Mouse (Mus musculus): ENCODE measurements around the gene Ptger1. TPM values are rescaled to one million over a fixed set of nuclear protein-coding genes. Genes with fewer than 3 reads are reported as not detected.

Gene Ptger1
- polyA plus RNA-seq (2015; fragmentation: Nextera tagmentation; extraction: Ambion mirVana), result 5.6 and 5.9 TPM in 2 replicates

DNA sequence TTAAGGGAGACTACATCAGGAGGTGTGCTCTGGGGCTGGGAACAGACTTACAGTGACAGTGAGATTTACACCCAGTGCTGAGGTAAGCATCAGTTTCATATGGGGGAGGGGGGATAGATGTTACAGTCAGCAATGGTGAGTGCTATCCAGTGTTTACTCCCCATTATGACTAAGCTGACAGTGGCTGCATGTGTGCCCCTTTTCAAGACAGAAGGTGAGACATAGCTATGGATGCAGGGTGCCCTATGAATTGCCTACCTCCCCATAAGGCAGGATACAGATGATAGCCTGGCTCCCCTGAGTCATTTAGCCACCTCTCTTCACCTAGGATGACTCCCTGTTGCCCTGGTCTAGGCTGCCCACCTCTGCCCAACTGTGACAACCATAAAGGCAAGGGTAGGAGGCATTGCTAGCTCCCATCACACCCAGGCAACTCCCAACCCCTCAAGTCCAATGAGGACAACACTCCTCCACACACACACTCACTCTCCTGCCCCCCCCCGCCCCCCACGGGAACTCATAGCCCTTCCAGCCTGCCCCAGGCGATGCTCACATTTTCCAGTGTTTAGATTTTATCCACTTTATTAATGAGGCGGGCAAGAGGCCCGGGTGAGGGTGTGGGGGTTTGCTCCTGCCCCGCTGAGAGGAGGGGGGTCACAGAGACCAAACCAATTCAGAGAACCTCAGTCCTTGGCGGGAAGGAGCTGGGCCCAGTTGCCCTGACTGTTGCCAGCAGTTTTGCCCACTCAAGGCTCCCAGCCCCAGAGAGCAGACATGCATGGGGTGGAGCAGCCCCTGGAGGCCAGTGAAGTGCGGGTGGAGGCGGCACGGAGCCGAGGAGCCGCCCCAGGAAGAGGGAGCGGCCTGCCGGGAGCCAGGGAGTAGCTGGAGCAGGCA lies at the start of gene Ptger1:
Gene Ptger1, plus strand, starts transcription at position 710 of the 897 bp plus-strand sequence.
- H3K9ac ChIP-seq (ENCODE audit: low read length), result peak within 1 kb of the TSS; percentile 51
- ATAC-seq (ENCODE audit: low FRiP score, low TSS enrichment) (peak; percentile 55), DNase-seq (ENCODE audit: low spot score) (peak; percentile 77)
- peak within 1 kb of the TSS; percentile 17; the same call in 1 of the 2 replicates for H3K4me3 ChIP-seq (ENCODE audit: low read depth, low read length)
- peaks cover 14% of the 10 kb centered on the region for H3K36me3 ChIP-seq (ENCODE audit: control insufficient read depth, insufficient read depth, low read length)
- peak within 1 kb of the TSS; percentile 76 for H3K27ac ChIP-seq (replicated peaks)
- H3K9me3 ChIP-seq (ENCODE audit: control insufficient read depth, low read length), result no peaks in the 10 kb centered on the region
- peak within 1 kb of the TSS; percentile 66 for H3K4me2 ChIP-seq (replicated peaks; ENCODE audit: low read depth)
- TF ChIP-seq EP300 (optimal IDR thresholded peaks at IDR 0.05) (no peak), CTCF (IDR thresholded peaks at IDR 0.05; ENCODE audit: low read depth) (peak; percentile 47)
- 12% methylated on average over 14 of the region's 14 CpGs for WGBS
- H3K4me1 ChIP-seq (replicated peaks; ENCODE audit: control insufficient read depth, insufficient read depth), result peaks cover 31% of the 10 kb centered on the region
- H3K27me3 ChIP-seq (ENCODE audit: control insufficient read depth, insufficient read depth, low read length), result no peaks in the 10 kb centered on the region

DNA sequence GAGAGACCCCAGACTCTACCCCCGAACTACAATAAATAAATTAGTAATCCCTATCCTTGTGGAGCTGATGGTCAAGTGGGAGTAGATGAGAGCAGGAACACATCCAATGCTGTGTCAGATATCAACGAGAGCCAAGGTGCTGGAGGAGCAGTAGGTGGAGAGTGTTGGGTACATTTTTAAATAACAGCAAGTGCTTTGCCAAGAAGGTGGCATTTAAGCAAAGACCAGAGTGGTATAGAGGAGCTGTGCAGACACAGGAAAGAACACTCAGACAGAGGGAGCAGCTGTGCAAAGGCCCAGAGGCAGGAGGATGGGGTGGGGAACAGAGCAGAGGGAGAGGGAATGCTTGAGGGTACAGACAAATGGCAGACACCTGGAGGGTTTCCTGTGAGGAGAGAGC lies 49.4 kb upstream of the Ptger1 start:
- no peak for TF ChIP-seq EP300 (optimal IDR thresholded peaks at IDR 0.05)
- TF ChIP-seq CTCF (IDR thresholded peaks at IDR 0.05; ENCODE audit: low read depth), result no peak
- Histone ChIP-seq H3K27ac (replicated peaks) (no peak overlapping the region), H3K27me3 (ENCODE audit: control insufficient read depth, insufficient read depth, low read length) (no peaks in the 10 kb centered on the region), H3K36me3 (ENCODE audit: control insufficient read depth, insufficient read depth, low read length) (peaks cover 10% of the 10 kb centered on the region), H3K4me1 (replicated peaks; ENCODE audit: control insufficient read depth, insufficient read depth) (no peaks in the 10 kb centered on the region), H3K4me3 (ENCODE audit: low read depth, low read length) (no peak overlapping the region), H3K4me2 (replicated peaks; ENCODE audit: low read depth) (no peak overlapping the region), H3K9ac (ENCODE audit: low read length) (no peak overlapping the region), H3K9me3 (ENCODE audit: control insufficient read depth, low read length) (0 out of 2 replicates have a peak, but pooled peaks cover 5% of the 10 kb centered on the region)
- ATAC-seq (ENCODE audit: low FRiP score, low TSS enrichment) (no peak), DNase-seq (ENCODE audit: low spot score) (no peak)
- WGBS, result 71% methylated on average over 2 of the region's 2 CpGs

DNA sequence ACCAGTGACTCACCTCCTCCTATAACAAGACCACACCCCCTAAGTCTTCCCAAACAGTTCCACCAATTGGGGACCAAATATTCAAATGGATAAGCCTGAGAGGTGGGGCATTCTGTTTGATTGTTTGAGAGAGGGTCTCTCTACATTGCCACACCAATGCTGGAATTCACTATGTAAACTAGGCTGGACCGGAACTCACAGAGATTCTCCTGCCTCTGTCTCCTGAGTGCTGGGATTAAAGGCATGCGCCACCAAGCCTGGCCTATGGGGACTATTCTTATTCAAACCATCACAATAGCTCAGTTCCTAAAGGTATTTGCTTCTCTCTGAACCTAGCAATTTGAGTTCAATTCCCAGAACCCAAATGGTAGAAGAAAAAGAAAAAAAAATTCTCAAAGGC lies 47.9 kb upstream of the Ptger1 start:
- Histone ChIP-seq H3K4me3 (ENCODE audit: low read depth, low read length) (no peak overlapping the region), H3K4me2 (replicated peaks; ENCODE audit: low read depth) (no peak overlapping the region), H3K4me1 (replicated peaks; ENCODE audit: control insufficient read depth, insufficient read depth) (no peaks in the 10 kb centered on the region), H3K9me3 (ENCODE audit: control insufficient read depth, low read length) (0 out of 2 replicates have a peak, but pooled peaks cover 5% of the 10 kb centered on the region), H3K27ac (replicated peaks) (no peak overlapping the region), H3K27me3 (ENCODE audit: control insufficient read depth, insufficient read depth, low read length) (no peaks in the 10 kb centered on the region), H3K36me3 (ENCODE audit: control insufficient read depth, insufficient read depth, low read length) (peaks cover 2% of the 10 kb centered on the region; the same call in 1 of the 2 replicates), H3K9ac (ENCODE audit: low read length) (no peak overlapping the region)
- WGBS, result 93% methylated on average over 2 of the region's 2 CpGs
- TF ChIP-seq CTCF (IDR thresholded peaks at IDR 0.05; ENCODE audit: low read depth) (no peak), EP300 (optimal IDR thresholded peaks at IDR 0.05) (no peak)
- DNase-seq (ENCODE audit: low spot score) (no peak), ATAC-seq (ENCODE audit: low FRiP score, low TSS enrichment) (no peak)

DNA sequence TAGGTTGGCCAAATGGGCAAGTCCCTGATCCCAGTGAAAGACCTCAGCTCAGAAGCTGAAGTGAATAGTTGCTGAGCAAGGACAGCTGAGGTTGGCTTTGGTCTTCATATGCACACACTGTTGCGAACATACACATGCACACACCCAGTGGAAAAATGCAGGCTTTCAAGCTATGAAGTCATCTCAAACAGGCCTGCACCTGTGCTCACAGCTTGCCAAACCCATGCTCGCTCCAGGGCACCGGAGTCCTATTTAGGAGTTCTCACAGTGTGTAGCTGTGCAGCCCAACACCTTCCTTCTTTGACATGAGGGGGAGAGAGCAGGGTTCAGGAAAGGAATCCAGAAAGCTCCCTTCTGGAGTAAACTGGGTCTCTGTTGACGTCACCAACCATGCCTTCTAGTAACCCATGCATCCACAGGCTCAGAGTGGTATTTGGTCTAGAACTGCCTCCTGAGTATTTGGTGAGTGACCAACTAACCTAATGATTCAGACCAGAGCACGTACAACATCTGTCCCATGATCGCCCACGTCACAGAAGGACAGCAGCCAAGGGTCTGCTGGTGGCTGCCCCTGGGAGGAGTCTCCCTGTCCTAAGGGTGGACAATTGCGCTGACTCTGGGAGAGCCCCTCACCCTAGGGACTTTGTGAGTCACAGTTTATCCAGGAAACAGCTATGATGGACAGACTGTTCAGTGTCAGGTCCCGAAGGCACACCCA lies 46.8 kb upstream of the Ptger1 start:
- H3K9me3 ChIP-seq (ENCODE audit: control insufficient read depth, low read length), result 0 out of 2 replicates have a peak, but pooled peaks cover 5% of the 10 kb centered on the region
- H3K27ac ChIP-seq (replicated peaks), result peak overlapping the region; percentile 73
- no peaks in the 10 kb centered on the region for H3K36me3 ChIP-seq (ENCODE audit: control insufficient read depth, insufficient read depth, low read length)
- ATAC-seq (ENCODE audit: low FRiP score, low TSS enrichment) (peak; percentile 86), DNase-seq (ENCODE audit: low spot score) (peak; percentile 57)
- WGBS, result 64% methylated on average over 9 of the region's 9 CpGs
- no peaks in the 10 kb centered on the region for H3K27me3 ChIP-seq (ENCODE audit: control insufficient read depth, insufficient read depth, low read length)
- H3K9ac ChIP-seq (ENCODE audit: low read length), result no peak overlapping the region
- TF ChIP-seq EP300 (optimal IDR thresholded peaks at IDR 0.05) (peak; percentile 82), CTCF (IDR thresholded peaks at IDR 0.05; ENCODE audit: low read depth) (no peak)
- H3K4me1 ChIP-seq (replicated peaks; ENCODE audit: control insufficient read depth, insufficient read depth), result no peaks in the 10 kb centered on the region
- no peak overlapping the region for H3K4me3 ChIP-seq (ENCODE audit: low read depth, low read length)
- no peak overlapping the region for H3K4me2 ChIP-seq (replicated peaks; ENCODE audit: low read depth)

DNA sequence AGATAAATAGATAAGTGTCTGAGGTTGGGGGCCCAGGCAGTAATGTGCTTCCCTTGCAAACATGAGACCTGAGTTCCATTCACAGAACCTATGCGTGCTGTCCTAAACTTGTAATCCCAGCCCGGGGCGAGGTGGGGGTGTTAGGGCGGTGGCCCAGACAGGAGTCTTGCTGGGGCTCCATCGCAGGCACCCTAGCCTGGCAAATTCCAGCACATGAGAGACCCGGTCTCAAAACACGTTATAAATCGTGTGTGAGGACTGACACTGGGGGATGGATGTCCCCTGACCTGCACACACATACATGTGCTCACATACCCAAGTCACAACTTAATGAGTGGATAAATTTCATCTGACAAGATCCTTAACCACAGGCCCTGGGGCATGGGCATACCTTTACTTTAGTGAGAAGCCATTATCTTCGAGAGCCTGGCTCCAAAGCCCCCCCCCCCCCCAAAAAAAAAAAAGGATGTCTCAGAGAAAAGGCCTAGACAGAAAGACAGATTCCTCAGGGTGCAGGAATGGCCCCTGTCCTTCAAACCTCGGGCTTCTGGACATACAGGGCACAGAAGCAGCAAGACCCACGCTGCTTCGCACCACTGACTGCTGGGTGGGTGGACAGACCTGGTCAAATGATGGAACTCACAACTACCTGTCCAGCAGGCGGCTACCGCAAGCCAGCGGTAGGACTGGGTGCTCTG lies 44.6 kb upstream of the Ptger1 start:
- peak overlapping the region; percentile 27 for H3K4me3 ChIP-seq (ENCODE audit: low read depth, low read length)
- no peaks in the 10 kb centered on the region for H3K27me3 ChIP-seq (ENCODE audit: control insufficient read depth, insufficient read depth, low read length)
- no peak for TF ChIP-seq CTCF (IDR thresholded peaks at IDR 0.05; ENCODE audit: low read depth)
- no peak for DNase-seq (ENCODE audit: low spot score)
- H3K9me3 ChIP-seq (ENCODE audit: control insufficient read depth, low read length), result 0 out of 2 replicates have a peak, but pooled peaks cover 5% of the 10 kb centered on the region
- no peaks in the 10 kb centered on the region for H3K36me3 ChIP-seq (ENCODE audit: control insufficient read depth, insufficient read depth, low read length)
- ATAC-seq (ENCODE audit: low FRiP score, low TSS enrichment), result no peak; the same call in 1 of the 2 replicates
- no peak overlapping the region for H3K27ac ChIP-seq (replicated peaks)
- no peaks in the 10 kb centered on the region for H3K4me1 ChIP-seq (replicated peaks; ENCODE audit: control insufficient read depth, insufficient read depth)
- WGBS, result 51% methylated on average over 15 of the region's 15 CpGs
- peak overlapping the region; percentile 61 for H3K4me2 ChIP-seq (replicated peaks; ENCODE audit: low read depth)
- H3K9ac ChIP-seq (ENCODE audit: low read length), result peak overlapping the region; percentile 55

Measured in stomach, postnatal 0 days (tissue).